Mouse (Mus musculus): ENCODE results near the gene Ccdc169.
A peak's percentile ranks its signal among the peaks of the same experiment; 100 is the strongest.

Ccdc169 gene

GRCm38 (mm10) chr3:55123064-55123463, 14.1 kb upstream of the Ccdc169 start:
- no peak for DNase-seq

- no peak for DNase-seq
These were observed 7.9 kb upstream of the Ccdc169 start for GRCm38 (mm10) chr3:55129181-55129692.

GRCm38 (mm10) chr3:55131576-55132233, 5.4 kb upstream of the Ccdc169 start:
- no peak for DNase-seq

- DNase-seq: no peak
These were observed 2.7 kb downstream of the Ccdc169 start for GRCm38 (mm10) chr3:55139837-55140236.

DNA sequence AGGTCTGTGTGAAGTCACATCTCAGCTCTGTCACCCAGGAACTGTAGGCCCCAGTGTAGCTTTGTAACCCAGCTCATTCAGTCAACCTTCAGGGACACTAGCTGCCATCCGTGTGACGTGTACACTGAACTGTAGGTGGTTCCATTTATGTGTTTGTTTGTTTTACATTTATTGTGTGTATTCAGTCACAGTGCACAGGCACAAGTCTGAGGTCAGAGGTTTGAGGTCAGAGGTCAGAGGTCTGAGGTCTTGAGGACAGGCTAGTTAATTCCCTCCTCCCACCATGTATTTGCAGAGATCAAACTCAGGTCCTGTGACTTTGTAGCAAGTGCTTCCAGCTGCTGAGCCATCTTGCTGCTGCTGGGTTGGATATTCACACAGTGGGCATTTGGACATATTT, 4.3 kb downstream of the Ccdc169 start:
- DNase-seq: no peak

- no peak for DNase-seq
These were observed 7.8 kb downstream of the Ccdc169 start for GRCm38 (mm10) chr3:55144916-55145315.

GRCm38 (mm10) chr3:55146441-55146840, 9.3 kb downstream of the Ccdc169 start:
- no peak for DNase-seq

GRCm38 (mm10) chr3:55147156-55147555, 10.0 kb downstream of the Ccdc169 start:
- DNase-seq: no peak

DNA sequence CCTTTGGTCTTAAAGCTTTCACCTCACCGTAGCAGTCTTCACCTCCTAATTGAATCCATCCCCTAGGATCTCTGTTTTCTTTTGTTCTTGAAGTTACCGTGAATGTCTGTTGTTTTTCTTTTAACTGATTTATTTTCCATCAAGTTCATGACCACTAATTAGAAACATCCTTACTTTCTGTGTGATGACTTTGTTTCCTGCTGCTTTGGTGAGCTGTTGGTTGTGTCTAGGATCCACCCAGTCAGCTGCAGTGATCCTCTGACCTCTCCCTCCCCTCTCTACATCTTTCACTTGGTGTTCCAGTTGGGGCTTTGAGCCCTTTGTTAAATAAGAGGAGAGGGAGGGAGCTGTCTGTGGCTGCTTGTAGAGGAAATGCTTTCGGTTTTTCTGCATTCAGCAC, 11.0 kb downstream of the Ccdc169 start:
- DNase-seq: no peak

DNA sequence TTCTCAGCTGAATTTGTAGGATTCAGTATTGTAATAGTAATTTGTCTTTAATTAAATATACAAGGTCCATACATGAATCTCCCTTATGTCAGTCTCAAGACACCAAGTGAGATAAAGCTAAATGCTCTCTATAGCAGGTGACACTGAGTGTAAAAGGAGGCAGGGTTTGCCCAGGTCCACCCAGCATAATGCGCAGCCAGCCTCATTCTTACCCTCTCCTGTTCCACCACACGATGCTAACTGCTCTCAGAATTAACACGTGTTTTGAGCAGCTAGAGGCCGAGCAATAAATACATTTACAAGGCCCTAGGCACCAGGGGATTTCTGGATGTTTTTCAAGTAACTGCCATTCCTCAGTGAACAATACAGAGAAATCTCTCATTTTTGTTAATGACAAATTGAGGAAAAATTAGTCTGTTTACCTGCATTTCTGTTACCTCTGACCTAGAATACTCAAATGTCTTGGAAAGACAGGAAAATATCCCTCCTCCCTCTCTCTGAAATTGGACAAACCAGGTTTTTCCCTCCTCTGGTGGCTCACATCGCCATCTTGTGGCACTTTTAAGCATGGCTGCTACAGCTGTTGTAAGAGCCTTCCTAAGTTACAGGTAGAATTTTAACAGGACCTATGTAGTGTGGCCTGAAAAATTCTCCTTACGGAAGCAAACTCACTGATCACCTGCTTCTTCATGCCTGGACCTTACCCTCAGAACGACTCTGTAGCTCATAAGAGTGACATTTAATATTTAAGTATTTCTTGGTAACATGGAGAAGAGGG, 14.7 kb downstream of the Ccdc169 start:
- peak; percentile 68 for DNase-seq

- no peak for DNase-seq
These were observed 15.7 kb downstream of the Ccdc169 start for GRCm38 (mm10) chr3:55152673-55153334.

DNA sequence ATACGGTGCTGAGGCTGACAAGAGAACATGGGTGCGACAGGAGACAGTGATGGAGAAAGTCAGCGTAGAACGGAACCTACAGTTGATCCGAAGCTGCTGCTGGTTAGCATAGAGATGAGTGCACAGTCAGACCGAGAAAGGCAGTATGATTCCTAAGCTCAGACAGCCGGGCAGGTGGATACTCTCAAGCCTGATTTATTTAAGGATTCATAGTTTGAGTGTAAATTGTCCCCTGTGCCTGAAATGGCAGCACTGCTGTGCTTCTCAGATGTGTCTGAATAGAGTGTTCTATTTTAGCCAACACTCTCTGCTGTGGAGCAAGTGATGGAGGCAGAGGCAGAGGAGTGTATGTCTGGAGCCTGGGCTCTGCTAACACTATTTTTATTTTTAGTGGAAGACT, 17.0 kb downstream of the Ccdc169 start:
- DNase-seq: no peak

- no peak for DNase-seq
These were observed 20.3 kb downstream of the Ccdc169 start for GRCm38 (mm10) chr3:55157413-55157812.

- DNase-seq: no peak
These were observed 24.0 kb downstream of the Ccdc169 start for GRCm38 (mm10) chr3:55161144-55161543.

- no peak for DNase-seq
These were observed 26.4 kb downstream of the Ccdc169 start for GRCm38 (mm10) chr3:55163510-55163909.

DNA sequence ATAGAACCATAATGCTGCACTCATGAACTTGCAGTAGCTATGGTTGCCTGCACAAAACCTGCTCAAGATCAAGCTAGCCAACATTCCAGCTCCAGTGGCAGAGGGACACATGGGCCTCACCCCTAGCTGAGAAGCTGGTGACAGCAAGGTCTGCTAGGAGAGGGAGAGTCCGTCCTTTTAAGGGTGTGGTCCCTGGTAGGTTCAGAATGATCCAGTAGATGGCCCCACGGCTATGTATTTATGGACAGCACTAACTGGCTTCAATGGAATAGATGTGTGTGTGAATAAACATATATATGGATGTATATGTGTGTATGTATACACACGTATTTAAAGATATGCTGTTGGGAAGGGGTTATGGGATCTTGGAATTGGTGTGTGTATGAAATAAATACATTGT, 35.3 kb downstream of the Ccdc169 start:
- no peak for DNase-seq

- no peak for DNase-seq
These were observed 40.1 kb downstream of the Ccdc169 start for GRCm38 (mm10) chr3:55177271-55177670.

DNA sequence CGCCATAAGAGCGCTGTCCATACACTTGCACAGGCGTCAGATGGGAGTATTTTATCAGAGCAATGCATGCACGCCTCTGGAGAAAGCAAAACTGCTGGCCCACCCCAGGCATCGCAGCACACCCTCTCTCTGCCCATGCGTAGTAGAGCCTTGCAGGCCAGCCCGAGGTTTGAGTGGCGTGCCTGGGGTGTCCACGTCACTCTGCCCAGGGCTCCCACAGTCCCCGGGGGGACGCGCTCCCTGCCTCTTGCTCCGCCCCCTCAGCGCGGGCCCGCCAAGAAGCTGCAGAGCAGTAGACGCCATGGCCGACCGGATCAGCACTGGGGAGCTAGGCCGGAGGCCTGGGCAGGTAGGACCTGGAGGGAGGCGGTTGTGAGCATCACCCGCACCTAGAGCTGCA, 44.6 kb downstream of the Ccdc169 start, which contains the start of gene Sohlh2:
TSS of gene Sohlh2 (plus strand) at position 263 of the 400 bp plus-strand sequence.
- DNase-seq: no peak

GRCm38 (mm10) chr3:55191668-55192067, 54.5 kb downstream of the Ccdc169 start:
- no peak for DNase-seq

GRCm38 (mm10) chr3:55193351-55193750, 56.2 kb downstream of the Ccdc169 start:
- DNase-seq: no peak

DNA sequence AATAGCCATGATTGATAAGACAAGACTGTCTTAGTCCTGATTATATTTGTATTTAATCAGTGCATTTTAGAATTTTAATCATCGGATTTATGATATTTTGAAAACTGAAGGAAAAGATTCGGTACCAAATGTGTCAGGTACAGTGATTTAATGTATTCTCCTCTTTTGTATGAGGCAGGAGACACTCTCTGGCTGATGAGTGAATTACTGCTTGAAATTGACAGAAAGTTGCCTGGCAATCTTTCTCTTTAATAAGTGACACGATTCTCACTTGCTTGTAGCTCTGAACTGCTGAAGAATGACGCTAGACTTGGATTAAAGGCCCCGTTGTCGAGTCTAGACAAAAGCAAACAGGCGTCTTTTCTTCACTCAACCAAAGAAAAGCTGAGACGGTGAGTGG, 57.7 kb downstream of the Ccdc169 start:
- DNase-seq: no peak

DNA sequence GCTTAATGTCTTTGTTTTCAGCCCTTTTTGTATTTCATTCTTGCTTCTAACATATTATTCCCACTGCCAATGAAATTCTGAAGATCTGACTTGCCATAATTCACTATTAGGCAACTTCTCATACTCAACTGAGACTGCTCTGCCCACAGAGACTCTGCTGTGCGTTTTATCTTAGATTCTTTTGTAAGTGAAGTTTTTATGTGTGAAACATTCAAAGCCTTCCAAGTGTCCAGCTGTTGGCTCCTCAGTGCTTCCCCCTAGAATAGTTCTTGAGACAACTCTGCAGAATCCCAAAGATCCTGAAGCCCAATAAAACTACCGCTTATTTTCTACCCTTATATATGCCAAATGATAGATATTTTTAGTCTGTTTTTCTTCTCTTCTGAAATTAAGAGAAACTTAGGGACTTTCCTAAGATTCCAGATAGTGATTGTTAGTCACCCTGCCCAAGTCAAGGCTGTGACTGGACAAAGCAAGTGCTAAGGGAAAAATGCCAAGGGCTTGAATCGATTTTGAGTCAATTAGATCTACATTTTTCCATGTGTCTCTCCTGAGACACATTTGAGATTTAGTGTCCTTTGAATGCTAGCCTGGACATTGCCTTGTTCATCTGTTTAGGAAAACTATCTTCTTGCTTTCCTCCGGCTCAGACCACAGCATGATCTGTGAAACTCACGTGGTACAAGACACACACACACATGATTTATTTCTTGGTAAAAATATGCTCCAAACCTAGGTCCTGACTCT, 58.6 kb downstream of the Ccdc169 start:
- DNase-seq: peak; percentile 30

- DNase-seq: no peak
These were observed 59.2 kb downstream of the Ccdc169 start for GRCm38 (mm10) chr3:55196328-55196710.
